Mouse (Mus musculus) forebrain, embryonic 13.5 days (tissue): ENCODE data around the gene Retreg3. TPM values are rescaled to one million over a fixed set of nuclear protein-coding genes. Genes with fewer than 3 reads are reported as not detected.

Experiments
- ATAC-seq: fragments of 200-750 bp; cut with Nextera tagmentation; 2 replicates; pipeline ENCODE4 v1.8.0; 2017
- H3K27ac ChIP-seq: fragments of 300-500 bp; sonication (generic); 2 replicates; pipeline ENCODE4 v1.5.1; 2015; ENCODE audit warnings: inconsistent platforms, mild to moderate bottlenecking, moderate library complexity
- H3K27me3 ChIP-seq: fragments of 300-500 bp; sonication (generic); 2 replicates; pipeline ENCODE4 v1.6.1; 2015; ENCODE audit warnings: mild to moderate bottlenecking, inconsistent platforms
- H3K36me3 ChIP-seq: fragments of 300-500 bp; sonication (generic); 2 replicates; pipeline ENCODE4 v1.6.1; 2015; ENCODE audit warnings: mild to moderate bottlenecking, inconsistent platforms; ENCODE audit not compliant: poor library complexity, severe bottlenecking
- H3K4me1 ChIP-seq: fragments of 300-500 bp; sonication (generic); 2 replicates; pipeline ENCODE4 v1.6.1; 2015; ENCODE audit warnings: inconsistent platforms
- H3K4me2 ChIP-seq: fragments of 300-500 bp; sonication (generic); 2 replicates; pipeline ENCODE4 v1.6.1; 2015; ENCODE audit warnings: inconsistent platforms, mild to moderate bottlenecking, moderate library complexity
- H3K4me3 ChIP-seq: fragments of 300-500 bp; sonication (generic); 2 replicates; pipeline ENCODE4 v1.5.1; 2015; ENCODE audit warnings: mild to moderate bottlenecking, inconsistent platforms
- H3K9ac ChIP-seq: fragments of 300-500 bp; sonication (generic); 2 replicates; pipeline ENCODE4 v1.6.1; 2015; ENCODE audit warnings: mild to moderate bottlenecking, inconsistent platforms
- H3K9me3 ChIP-seq: fragments of 300-500 bp; sonication (generic); replicated peaks from 2 replicates; pipeline ENCODE4 v1.6.1; 2016; ENCODE audit warnings: inconsistent platforms
- WGBS: fragments of 180-500 bp; shearing (Covaris S2); methylation state at CpG from one replicate; pipeline ENCODE4 v1.1.7; 2015; 5-methylcytosine and 5-hydroxymethylcytosine counted together
- polyA plus RNA-seq: library from polyadenylated mRNA; unstranded; fragments of >200 nt; fragmentation: Nextera tagmentation; extraction: Ambion mirVana; gene quantifications from 2 replicates; pipeline ENCODE4 v1.2.1, GENCODE M21; 2015

Gene Retreg3
- polyA plus RNA-seq, 1 experiment from 2014 or later: 18.6 TPM

DNA sequence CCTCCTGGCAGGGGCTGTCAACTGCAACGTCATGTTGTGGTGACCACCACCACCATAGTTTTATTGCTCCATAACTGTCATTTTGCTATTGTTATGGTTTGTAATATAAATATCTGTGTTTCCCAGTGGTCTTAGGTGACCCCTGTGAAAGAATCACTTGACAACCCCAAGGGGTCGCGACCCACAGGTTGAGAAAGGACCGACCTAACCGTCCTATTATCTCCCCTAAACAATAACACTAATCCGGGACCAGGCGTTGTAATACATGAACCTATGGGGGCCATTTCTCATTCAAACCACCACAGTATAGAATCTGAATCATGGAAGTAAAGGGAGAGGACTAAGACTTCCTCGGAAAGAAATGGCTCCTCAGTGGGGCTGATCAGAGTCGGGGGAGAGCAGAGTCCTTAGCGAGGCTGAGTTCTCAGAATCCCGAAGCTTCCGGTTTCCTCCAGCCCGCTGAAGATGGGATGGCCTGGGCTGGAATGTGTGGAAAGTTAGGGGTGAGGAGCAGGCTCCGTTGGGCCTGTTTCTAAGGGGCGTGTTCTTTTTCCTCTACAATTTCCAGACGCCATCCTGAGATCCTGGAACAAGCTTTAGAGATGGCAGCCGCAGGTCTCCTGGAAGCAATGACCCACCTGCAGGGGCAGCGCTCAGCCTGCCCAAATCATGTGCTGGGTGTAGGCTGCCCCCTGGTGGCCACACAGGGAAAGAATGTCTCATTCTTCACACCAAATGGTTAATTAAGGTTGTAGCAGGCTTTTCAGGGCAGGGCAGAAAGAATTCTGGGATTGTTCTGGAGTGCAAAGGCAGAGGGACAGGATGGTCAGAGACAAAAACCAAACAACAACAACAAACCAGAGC, 52.9 kb downstream of the Retreg3 start:
- Histone ChIP-seq H3K9ac (peak overlapping the region; percentile 60), H3K27me3 (no peaks in the 10 kb centered on the region), H3K4me2 (peak overlapping the region; percentile 59), H3K36me3 (peaks cover 19% of the 10 kb centered on the region), H3K27ac (no peak overlapping the region; the same call in 1 of the 2 replicates), H3K4me1 (peaks cover 24% of the 10 kb centered on the region), H3K9me3 (no peaks in the 10 kb centered on the region), H3K4me3 (peak overlapping the region; percentile 25)
- WGBS: 15% methylated on average over 18 of the region's 18 CpGs
- ATAC-seq: peak; percentile 44; the same call in 1 of the 2 replicates

- no peak for ATAC-seq
- Histone ChIP-seq H3K27ac (no peak overlapping the region), H3K9me3 (no peaks in the 10 kb centered on the region), H3K4me1 (peaks cover 15% of the 10 kb centered on the region), H3K4me2 (no peak overlapping the region), H3K36me3 (peaks cover 36% of the 10 kb centered on the region), H3K9ac (no peak overlapping the region), H3K4me3 (no peak overlapping the region), H3K27me3 (no peaks in the 10 kb centered on the region)
- WGBS: 89% methylated on average over 9 of the region's 9 CpGs
Measured at GRCm38 (mm10) chr11:101065002-101065401, 54.7 kb downstream of the Retreg3 start.

DNA sequence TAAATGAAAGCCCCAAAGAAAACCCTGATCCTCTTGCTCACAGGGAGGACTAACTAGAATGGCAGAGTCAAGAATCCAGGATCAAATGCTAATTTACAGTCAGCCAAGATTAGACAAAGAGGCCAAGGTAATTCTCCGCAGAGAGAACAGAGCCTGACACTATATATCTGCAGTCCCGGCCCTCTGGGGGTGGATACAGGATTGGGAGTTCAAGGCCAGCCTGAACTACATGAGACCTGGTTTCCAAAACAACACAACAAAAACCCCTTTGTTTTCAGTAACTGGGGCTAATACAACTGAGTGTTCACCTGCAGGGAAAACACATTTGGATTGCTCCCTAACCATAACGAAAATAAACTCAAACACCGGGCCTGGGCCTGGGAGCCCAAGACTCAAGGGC, 55.2 kb downstream of the Retreg3 start:
- Histone ChIP-seq H3K27ac (no peak overlapping the region), H3K36me3 (peaks cover 39% of the 10 kb centered on the region), H3K4me2 (no peak overlapping the region), H3K4me1 (peaks cover 14% of the 10 kb centered on the region), H3K9me3 (no peaks in the 10 kb centered on the region), H3K27me3 (no peaks in the 10 kb centered on the region), H3K9ac (no peak overlapping the region), H3K4me3 (no peak overlapping the region)
- ATAC-seq: no peak
- 86% methylated on average over 4 of the region's 4 CpGs for WGBS

GRCm38 (mm10) chr11:101063676-101064327, 55.9 kb downstream of the Retreg3 start:
- no peaks in the 10 kb centered on the region for H3K9me3 ChIP-seq
- no peaks in the 10 kb centered on the region for H3K27me3 ChIP-seq
- ATAC-seq: no peak
- 69% methylated on average over 12 of the region's 12 CpGs for WGBS
- H3K4me1 ChIP-seq: peaks cover 11% of the 10 kb centered on the region
- 0 out of 2 replicates have a peak overlapping the region, but pooled peaks have one; percentile 2 for H3K9ac ChIP-seq
- no peak overlapping the region for H3K4me2 ChIP-seq
- no peak overlapping the region for H3K4me3 ChIP-seq
- peak overlapping the region; percentile 32; the same call in 1 of the 2 replicates for H3K27ac ChIP-seq
- H3K36me3 ChIP-seq: peaks cover 45% of the 10 kb centered on the region

- 87% methylated on average over 14 of the region's 14 CpGs for WGBS
- ATAC-seq: no peak
- Histone ChIP-seq H3K9ac (0 out of 2 replicates have a peak overlapping the region, but pooled peaks have one; percentile 2), H3K36me3 (peaks cover 51% of the 10 kb centered on the region), H3K4me3 (no peak overlapping the region), H3K4me1 (peaks cover 11% of the 10 kb centered on the region), H3K27ac (no peak overlapping the region; the same call in 1 of the 2 replicates), H3K4me2 (no peak overlapping the region), H3K9me3 (no peaks in the 10 kb centered on the region), H3K27me3 (no peaks in the 10 kb centered on the region)
Measured at GRCm38 (mm10) chr11:101062971-101063675, 56.6 kb downstream of the Retreg3 start.

GRCm38 (mm10) chr11:101062165-101062884, 57.4 kb downstream of the Retreg3 start:
- Histone ChIP-seq H3K36me3 (peaks cover 56% of the 10 kb centered on the region), H3K9me3 (no peaks in the 10 kb centered on the region), H3K9ac (no peak overlapping the region), H3K4me2 (no peak overlapping the region), H3K27ac (no peak overlapping the region), H3K4me3 (no peak overlapping the region), H3K27me3 (no peaks in the 10 kb centered on the region), H3K4me1 (peaks cover 8% of the 10 kb centered on the region)
- 74% methylated on average over 12 of the region's 12 CpGs for WGBS
- no peak for ATAC-seq

GRCm38 (mm10) chr11:101061049-101061448, 58.6 kb downstream of the Retreg3 start:
- no peaks in the 10 kb centered on the region for H3K27me3 ChIP-seq
- no peak for ATAC-seq
- H3K4me2 ChIP-seq: no peak overlapping the region
- peaks cover 68% of the 10 kb centered on the region for H3K36me3 ChIP-seq
- H3K4me3 ChIP-seq: no peak overlapping the region
- H3K9me3 ChIP-seq: no peaks in the 10 kb centered on the region
- 89% methylated on average over 5 of the region's 5 CpGs for WGBS
- no peak overlapping the region for H3K27ac ChIP-seq
- no peaks in the 10 kb centered on the region for H3K4me1 ChIP-seq
- no peak overlapping the region for H3K9ac ChIP-seq

DNA sequence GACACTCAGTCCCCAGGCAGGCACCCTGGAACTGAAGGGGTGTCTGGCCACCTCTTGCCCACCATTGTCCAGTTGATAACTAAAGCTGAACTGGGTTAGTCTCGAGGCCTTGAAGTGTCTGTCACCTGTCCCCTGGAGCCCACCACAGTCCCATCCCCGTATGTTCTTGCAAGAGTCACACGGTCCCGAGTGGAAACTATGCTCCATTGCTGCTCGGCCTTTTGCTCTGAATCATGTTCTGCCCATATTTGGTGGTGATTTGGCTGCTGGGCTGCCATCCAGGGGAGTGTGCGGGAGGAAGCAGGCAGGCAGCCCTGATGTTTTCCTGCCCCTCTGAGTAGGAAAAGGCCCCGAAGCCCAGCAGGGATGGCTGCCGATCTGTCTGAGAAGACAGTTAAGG, 59.6 kb downstream of the Retreg3 start:
- no peaks in the 10 kb centered on the region for H3K9me3 ChIP-seq
- no peak overlapping the region for H3K27ac ChIP-seq
- no peak for ATAC-seq
- H3K4me1 ChIP-seq: no peaks in the 10 kb centered on the region
- peaks cover 78% of the 10 kb centered on the region for H3K36me3 ChIP-seq
- H3K4me3 ChIP-seq: no peak overlapping the region
- H3K27me3 ChIP-seq: no peaks in the 10 kb centered on the region
- H3K9ac ChIP-seq: peak overlapping the region; percentile 12; the same call in 1 of the 2 replicates
- no peak overlapping the region for H3K4me2 ChIP-seq
- WGBS: 85% methylated on average over 8 of the region's 8 CpGs

GRCm38 (mm10) chr11:101059473-101059872, 60.2 kb downstream of the Retreg3 start:
- Histone ChIP-seq H3K9ac (no peak overlapping the region), H3K27ac (no peak overlapping the region), H3K4me2 (no peak overlapping the region), H3K4me3 (no peak overlapping the region), H3K36me3 (peaks cover 82% of the 10 kb centered on the region), H3K27me3 (no peaks in the 10 kb centered on the region), H3K4me1 (no peaks in the 10 kb centered on the region), H3K9me3 (no peaks in the 10 kb centered on the region)
- 70% methylated on average over 10 of the region's 10 CpGs for WGBS
- ATAC-seq: no peak

- ATAC-seq: no peak
- WGBS: 82% methylated on average over 5 of the region's 5 CpGs
- Histone ChIP-seq H3K4me2 (no peak overlapping the region), H3K4me1 (no peaks in the 10 kb centered on the region), H3K36me3 (peaks cover 90% of the 10 kb centered on the region), H3K4me3 (no peak overlapping the region), H3K9ac (no peak overlapping the region), H3K9me3 (no peaks in the 10 kb centered on the region), H3K27ac (no peak overlapping the region), H3K27me3 (no peaks in the 10 kb centered on the region)
Measured at GRCm38 (mm10) chr11:101058726-101059125, 61.0 kb downstream of the Retreg3 start.

DNA sequence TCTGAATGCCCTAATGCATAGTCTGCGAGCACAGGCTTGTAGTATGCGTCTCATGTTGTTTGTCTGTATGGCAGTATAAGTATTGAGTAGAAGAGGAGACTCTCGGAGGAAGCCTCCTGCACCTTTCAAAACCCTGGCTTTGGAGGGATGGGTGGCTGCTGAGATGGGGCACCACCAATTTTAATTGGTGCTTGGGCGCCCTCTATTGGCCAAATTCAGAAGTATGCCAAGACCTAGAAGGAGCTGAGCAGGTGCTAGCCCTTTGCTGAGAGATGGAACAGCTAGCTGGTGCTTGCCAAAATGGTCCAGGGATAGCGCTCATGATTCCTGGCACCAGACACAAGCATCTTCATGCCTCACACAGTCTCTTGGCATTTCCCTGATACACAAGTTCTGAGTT, 61.8 kb downstream of the Retreg3 start:
- Histone ChIP-seq H3K27me3 (no peaks in the 10 kb centered on the region), H3K27ac (no peak overlapping the region), H3K9me3 (no peaks in the 10 kb centered on the region), H3K4me1 (no peaks in the 10 kb centered on the region), H3K9ac (no peak overlapping the region), H3K36me3 (peaks cover 90% of the 10 kb centered on the region), H3K4me2 (no peak overlapping the region), H3K4me3 (no peak overlapping the region)
- 28% methylated on average over 5 of the region's 5 CpGs for WGBS
- ATAC-seq: no peak
